Mouse (Mus musculus) lung, postnatal 0 days (tissue): ENCODE data around the gene Mark2.

Experiments used
- CTCF ChIP-seq: IDR thresholded peaks from 2 replicates; pipeline ENCODE4 v1.5.1; 2016; ENCODE audit warnings: antibody characterized with exemption, mild to moderate bottlenecking
- EP300 ChIP-seq: IDR thresholded peaks from 2 replicates; pipeline ENCODE4 v1.6.1; 2016; ENCODE audit warnings: antibody characterized with exemption, mild to moderate bottlenecking, control low read depth

GRCm38 (mm10) chr19:7345235-7345755 lies 3.6 kb upstream of the Mark2 start:
- TF ChIP-seq CTCF (peak; percentile 89), EP300 (no peak)
